ENCODE assay signal across 8 mouse cellular contexts in the genomic region with DNA sequence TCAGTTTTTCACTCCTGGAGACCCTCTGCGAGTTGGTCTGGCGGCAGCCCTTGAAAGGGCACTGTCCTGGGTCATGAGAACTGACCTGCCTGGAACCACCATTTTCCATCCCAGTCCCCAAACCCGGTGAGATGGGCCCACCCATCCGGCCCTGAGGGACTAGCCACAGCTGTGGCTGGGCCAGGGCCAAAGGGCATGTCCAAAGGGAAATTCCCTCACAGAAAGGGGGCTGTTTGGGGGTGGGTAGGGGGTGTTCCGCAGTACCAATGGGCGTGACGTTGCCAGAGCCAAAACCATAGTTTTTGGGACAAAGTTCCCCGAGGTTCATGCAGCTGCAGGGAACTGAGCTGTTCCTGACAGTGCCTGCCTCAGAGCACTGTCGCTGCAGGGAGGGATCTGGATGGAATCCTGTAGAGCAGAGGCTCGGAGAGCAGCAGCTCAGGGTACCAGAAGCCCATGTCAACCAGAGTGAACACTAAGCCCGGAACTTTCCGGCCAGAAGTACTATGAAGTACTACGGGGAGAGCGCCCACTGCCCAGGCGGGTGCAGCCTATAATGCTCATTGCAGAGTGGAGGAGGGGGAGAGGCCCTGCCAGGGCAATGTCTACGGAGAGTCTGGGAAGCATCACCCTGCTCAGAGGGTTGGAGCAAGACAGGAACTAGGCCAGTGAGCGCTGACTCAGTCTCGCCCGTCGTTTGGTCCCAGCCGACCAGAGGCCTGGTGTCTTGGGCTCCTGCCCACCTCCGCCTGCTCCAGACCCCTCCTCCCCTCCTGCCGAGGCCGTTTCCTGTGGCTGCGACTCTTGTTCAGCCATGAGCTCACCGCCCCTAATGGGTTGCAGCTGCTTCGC. TPM values are rescaled to one million over a fixed set of nuclear protein-coding genes. Genes with fewer than 3 reads are reported as not detected.
DNase-seq lines count a peak whose midpoint lies in the region; ATAC-seq lines count a peak whose summit lies in the region.

No protein-coding gene starts in this region.

- peaks cover 8% of the 10 kb centered on the region for H3K36me3 ChIP-seq in embryonic facial prominence, embryonic 11.5 days (replicated peaks; ENCODE audit: control insufficient read depth, insufficient read depth, low read depth, low read length)
- no peaks in the 10 kb centered on the region for H3K36me3 ChIP-seq in liver, embryonic 16.5 days (ENCODE audit: control insufficient read depth, insufficient read depth)
- H3K36me3 ChIP-seq in neural tube, embryonic 12.5 days: peaks cover 24% of the 10 kb centered on the region

- WGBS in embryonic facial prominence, embryonic 11.5 days: under 1% methylated on average over 26 of the region's 27 CpGs
- WGBS in liver, embryonic 16.5 days (ENCODE audit: insufficient replicate concordance): 2% methylated on average over 27 of the region's 27 CpGs
- WGBS in neural tube, embryonic 12.5 days: under 1% methylated on average over 27 of the region's 27 CpGs

- DNase-seq in B cell, adult 2 months: peak; percentile 19
- DNase-seq in adrenal gland, adult 8-10 months: peak; percentile 74
- DNase-seq in embryonic facial prominence, embryonic 11.5 days (ENCODE audit: low spot score): peak; percentile 94
- DNase-seq in heart, adult 18-20 months: peak; percentile 85 to 94
- peak; percentile 64 for DNase-seq in kidney, adult 18-20 months
- DNase-seq in urinary bladder, postnatal 25 days (ENCODE audit: low spot score): peak; percentile 59

- no peaks in the 10 kb centered on the region for H3K9me3 ChIP-seq in embryonic facial prominence, embryonic 11.5 days (replicated peaks; ENCODE audit: control insufficient read depth, low read length)
- no peaks in the 10 kb centered on the region for H3K9me3 ChIP-seq in liver, embryonic 16.5 days (replicated peaks; ENCODE audit: control insufficient read depth, low read length)
- H3K9me3 ChIP-seq in neural tube, embryonic 12.5 days: no peaks in the 10 kb centered on the region

- peaks cover 2% of the 10 kb centered on the region; the same call in 1 of the 2 replicates for H3K4me1 ChIP-seq in embryonic facial prominence, embryonic 11.5 days (ENCODE audit: control insufficient read depth, insufficient read depth, low read length)
- H3K4me1 ChIP-seq in liver, embryonic 16.5 days (ENCODE audit: control insufficient read depth, low read depth, low read length): peaks cover 36% of the 10 kb centered on the region
- peaks cover 25% of the 10 kb centered on the region for H3K4me1 ChIP-seq in neural tube, embryonic 12.5 days

- peak; percentile 70 for ATAC-seq in embryonic facial prominence, embryonic 11.5 days (replicated peaks; ENCODE audit: insufficient number of reproducible peaks, low FRiP score, low TSS enrichment, low read depth)
- peak; percentile 43 for ATAC-seq in liver, embryonic 16.5 days (ENCODE audit: low read depth)
- peak; percentile 49 for ATAC-seq in neural tube, embryonic 12.5 days (ENCODE audit: low FRiP score, low read depth)

- peak overlapping the region; percentile 93 for H3K4me2 ChIP-seq in embryonic facial prominence, embryonic 11.5 days (ENCODE audit: low read depth, low read length)
- peak overlapping the region; percentile 98 for H3K4me2 ChIP-seq in liver, embryonic 16.5 days (ENCODE audit: low read depth, low read length)
- H3K4me2 ChIP-seq in neural tube, embryonic 12.5 days (replicated peaks): peak overlapping the region; percentile 80

- H3K4me3 ChIP-seq in embryonic facial prominence, embryonic 11.5 days (ENCODE audit: low read depth, low read length): peak overlapping the region; percentile 75
- peak overlapping the region; percentile 71 for H3K4me3 ChIP-seq in liver, embryonic 16.5 days (ENCODE audit: low read depth, low read length)
- peak overlapping the region; percentile 69 for H3K4me3 ChIP-seq in neural tube, embryonic 12.5 days

- no peaks in the 10 kb centered on the region for H3K27me3 ChIP-seq in embryonic facial prominence, embryonic 11.5 days (ENCODE audit: control insufficient read depth, insufficient read depth, low read length)
- H3K27me3 ChIP-seq in liver, embryonic 16.5 days (ENCODE audit: control insufficient read depth, insufficient read depth, low read depth, low read length): no peaks in the 10 kb centered on the region
- no peaks in the 10 kb centered on the region for H3K27me3 ChIP-seq in neural tube, embryonic 12.5 days (replicated peaks)

- peak overlapping the region; percentile 90 for H3K9ac ChIP-seq in embryonic facial prominence, embryonic 11.5 days (replicated peaks; ENCODE audit: low read length)
- peak overlapping the region; percentile 74 for H3K9ac ChIP-seq in liver, embryonic 16.5 days (ENCODE audit: low read depth, low read length)
- H3K9ac ChIP-seq in neural tube, embryonic 12.5 days: peak overlapping the region; percentile 82

- H3K27ac ChIP-seq in embryonic facial prominence, embryonic 11.5 days (replicated peaks; ENCODE audit: low read depth, low read length): peak overlapping the region; percentile 95
- peak overlapping the region; percentile 75 for H3K27ac ChIP-seq in liver, embryonic 16.5 days (ENCODE audit: low read length)
- peak overlapping the region; percentile 44 for H3K27ac ChIP-seq in neural tube, embryonic 12.5 days

RNA-seq across cellular contexts. Expression of gene Arhgef40, which starts 1.0 kb away (rescaled TPM):
- total RNA-seq in adrenal gland, adult 8-10 months (2022): 10 to 100 TPM; 40.7 to 74.9 (median 57.2) TPM
- polyA plus RNA-seq in embryonic facial prominence, embryonic 11.5 days (2014; fragmentation: Nextera tagmentation; extraction: Ambion mirVana): 82.6 and 91.9 TPM in 2 replicates
- total RNA-seq in heart, adult 18-20 months (2021): 10 to 100 TPM; 24.1 to 25.2 TPM
- 12.5 and 14.6 TPM in 2 replicates for polyA plus RNA-seq in liver, embryonic 16.5 days (2015; fragmentation: Nextera tagmentation; extraction: Ambion mirVana)
- 105 and 110 TPM in 2 replicates for polyA plus RNA-seq in neural tube, embryonic 12.5 days (2016; fragmentation: Nextera tagmentation; extraction: Ambion mirVana)

RNA-seq across cellular contexts. Expression of gene Tmem253, which starts 29.9 kb away (rescaled TPM):
- 1 to 10 TPM; 1.1 to 2.2 (median 1.6) TPM for total RNA-seq in adrenal gland, adult 8-10 months (2022)
- 0.35 and 1.5 TPM in 2 replicates for polyA plus RNA-seq in embryonic facial prominence, embryonic 11.5 days (2014; fragmentation: Nextera tagmentation; extraction: Ambion mirVana)
- 1 to 10 TPM; 2.9 to 3.2 TPM for total RNA-seq in heart, adult 18-20 months (2021)
- polyA plus RNA-seq in liver, embryonic 16.5 days (2015; fragmentation: Nextera tagmentation; extraction: Ambion mirVana): 0.15 and 0.28 TPM in 2 replicates
- polyA plus RNA-seq in neural tube, embryonic 12.5 days (2016; fragmentation: Nextera tagmentation; extraction: Ambion mirVana): 1.0 and 1.3 TPM in 2 replicates

RNA-seq across cellular contexts. Expression of gene Zfp219, which starts 35.0 kb away (rescaled TPM):
- total RNA-seq in adrenal gland, adult 8-10 months (2022): 10 to 100 TPM; 52.7 to 86.6 (median 71.6) TPM
- 54.7 and 63.2 TPM in 2 replicates for polyA plus RNA-seq in embryonic facial prominence, embryonic 11.5 days (2014; fragmentation: Nextera tagmentation; extraction: Ambion mirVana)
- 10 to 100 TPM; 22.3 to 23.4 TPM for total RNA-seq in heart, adult 18-20 months (2021)
- polyA plus RNA-seq in liver, embryonic 16.5 days (2015; fragmentation: Nextera tagmentation; extraction: Ambion mirVana): 7.4 and 8.9 TPM in 2 replicates
- polyA plus RNA-seq in neural tube, embryonic 12.5 days (2016; fragmentation: Nextera tagmentation; extraction: Ambion mirVana): 78.3 and 84.9 TPM in 2 replicates

RNA-seq across cellular contexts. Expression of gene Olfr221, which starts 56.7 kb away (rescaled TPM):
- not detected for total RNA-seq in adrenal gland, adult 8-10 months (2022)
- polyA plus RNA-seq in embryonic facial prominence, embryonic 11.5 days (2014; fragmentation: Nextera tagmentation; extraction: Ambion mirVana): not detected in 2 replicates
- not detected for total RNA-seq in heart, adult 18-20 months (2021)
- not detected in 2 replicates for polyA plus RNA-seq in liver, embryonic 16.5 days (2015; fragmentation: Nextera tagmentation; extraction: Ambion mirVana)
- polyA plus RNA-seq in neural tube, embryonic 12.5 days (2016; fragmentation: Nextera tagmentation; extraction: Ambion mirVana): not detected in 2 replicates

Comparison
In these comparisons a context has a peak if more than half of its experiments do, and no peak if none do; other contexts are left out.
1. Peak in every context shown above with its lines: DNase-seq, ATAC-seq, H3K4me3 ChIP-seq and H3K27ac ChIP-seq.
2. DNase-seq: peak in every context shown above with its lines; median percentile 94 in embryonic facial prominence, embryonic 11.5 days; 90 in heart, adult 18-20 months; 74 in adrenal gland, adult 8-10 months; 64 in kidney, adult 18-20 months; 59 in urinary bladder, postnatal 25 days; 19 in B cell, adult 2 months.
3. H3K27ac ChIP-seq: peak in every context shown above with its lines; median percentile 95 in embryonic facial prominence, embryonic 11.5 days; 75 in liver, embryonic 16.5 days; 44 in neural tube, embryonic 12.5 days.